Mouse (Mus musculus): ENCODE data around the gene Atp11a. TPM values are rescaled to one million over a fixed set of nuclear protein-coding genes. Genes with fewer than 3 reads are reported as not detected.

Gene Atp11a
- total RNA-seq, 1 experiment = 65.9 TPM

- Histone ChIP-seq H3K4me1 (ENCODE audit: control insufficient read depth in 2 of 2, insufficient read depth in 2 of 2, low read length in 2 of 2, poor library complexity in 1 of 2) (no peaks in the 10 kb centered on the region), H3K27ac (ENCODE audit: insufficient read depth, low read depth, low read length, poor library complexity, severe bottlenecking) (no peak overlapping the region), H3K9ac (ENCODE audit: insufficient read depth, low read depth, low read length, poor library complexity, severe bottlenecking) (no peak overlapping the region), H3K4me3 (ENCODE audit: insufficient read depth in 1 of 2, low read depth in 1 of 2, low read length in 2 of 2, poor library complexity in 1 of 2, severe bottlenecking in 1 of 2) (no peak overlapping the region), H3K9me3 (ENCODE audit: control insufficient read depth, insufficient read depth, low read depth, low read length) (no peaks in the 10 kb centered on the region), H3K36me3 (ENCODE audit: control insufficient read depth, insufficient read depth, low read length, poor library complexity, severe bottlenecking) (peaks cover 4% of the 10 kb centered on the region; the same call in 1 of the 2 replicates)
- TF ChIP-seq ZC3H11A (IDR thresholded peaks at IDR 0.05; ENCODE audit: borderline replicate concordance, low read depth, low read length) = no peak
- no peak for TF ChIP-seq HCFC1 (IDR thresholded peaks at IDR 0.05; ENCODE audit: borderline replicate concordance, insufficient read depth, low read length)
- in situ Hi-C loops (cut with MboI; ENCODE audit: low sequenced_read_pairs in 2 of 2, unreplicated experiment in 2 of 2) = no loop called here
- DNase-seq (ENCODE audit: low read depth, low spot score) = no peak
These were observed 52.7 kb downstream of the Atp11a start for GRCm38 (mm10) chr8:12809516-12809915.

GRCm38 (mm10) chr8:12811231-12811630 lies 54.4 kb downstream of the Atp11a start:
- TF ChIP-seq ZC3H11A (IDR thresholded peaks at IDR 0.05; ENCODE audit: borderline replicate concordance, low read depth, low read length) (no peak), HCFC1 (IDR thresholded peaks at IDR 0.05; ENCODE audit: borderline replicate concordance, insufficient read depth, low read length) (no peak), MAFK (IDR thresholded peaks at IDR 0.05; ENCODE audit: insufficient read depth, low read depth, low read length) (no peak), ZNF384 (IDR thresholded peaks at IDR 0.05; ENCODE audit: low read depth, low read length) (no peak), CHD2 (IDR thresholded peaks at IDR 0.05; ENCODE audit: low read depth, low read length) (no peak)
- DNase-seq (ENCODE audit: low read depth, low spot score) = peak; percentile 8
- no peaks in the 10 kb centered on the region for H3K9me3 ChIP-seq (ENCODE audit: control insufficient read depth, insufficient read depth, low read depth, low read length)
- no peak overlapping the region for H3K27ac ChIP-seq (ENCODE audit: insufficient read depth, low read depth, low read length, poor library complexity, severe bottlenecking)
- H3K36me3 ChIP-seq (ENCODE audit: control insufficient read depth, insufficient read depth, low read length, poor library complexity, severe bottlenecking) = peaks cover 4% of the 10 kb centered on the region; the same call in 1 of the 2 replicates
- no peak overlapping the region for H3K9ac ChIP-seq (ENCODE audit: insufficient read depth, low read depth, low read length, poor library complexity, severe bottlenecking)
- no peak overlapping the region for H3K4me3 ChIP-seq (ENCODE audit: insufficient read depth in 1 of 2, low read depth in 1 of 2, low read length in 2 of 2, poor library complexity in 1 of 2, severe bottlenecking in 1 of 2)
- in situ Hi-C loops (cut with MboI; ENCODE audit: low sequenced_read_pairs in 2 of 2, unreplicated experiment in 2 of 2) = no loop called here
- no peaks in the 10 kb centered on the region for H3K4me1 ChIP-seq (ENCODE audit: control insufficient read depth in 2 of 2, insufficient read depth in 2 of 2, low read length in 2 of 2, poor library complexity in 1 of 2)

GRCm38 (mm10) chr8:12816412-12816811 lies 59.6 kb downstream of the Atp11a start:
- Histone ChIP-seq H3K4me3 (ENCODE audit: insufficient read depth in 1 of 2, low read depth in 1 of 2, low read length in 2 of 2, poor library complexity in 1 of 2, severe bottlenecking in 1 of 2) (no peak overlapping the region), H3K9me3 (ENCODE audit: control insufficient read depth, insufficient read depth, low read depth, low read length) (no peaks in the 10 kb centered on the region), H3K9ac (ENCODE audit: insufficient read depth, low read depth, low read length, poor library complexity, severe bottlenecking) (no peak overlapping the region), H3K4me1 (ENCODE audit: control insufficient read depth in 2 of 2, insufficient read depth in 2 of 2, low read length in 2 of 2, poor library complexity in 1 of 2) (no peaks in the 10 kb centered on the region), H3K27ac (ENCODE audit: insufficient read depth, low read depth, low read length, poor library complexity, severe bottlenecking) (no peak overlapping the region), H3K36me3 (ENCODE audit: control insufficient read depth, insufficient read depth, low read length, poor library complexity, severe bottlenecking) (peaks cover 3% of the 10 kb centered on the region; the same call in 1 of the 2 replicates)
- in situ Hi-C loops (cut with MboI; ENCODE audit: low sequenced_read_pairs in 2 of 2, unreplicated experiment in 2 of 2) = no loop called here
- TF ChIP-seq CHD2 (IDR thresholded peaks at IDR 0.05; ENCODE audit: low read depth, low read length) (no peak), ZNF384 (IDR thresholded peaks at IDR 0.05; ENCODE audit: low read depth, low read length) (no peak), MAFK (IDR thresholded peaks at IDR 0.05; ENCODE audit: insufficient read depth, low read depth, low read length) (no peak), HCFC1 (IDR thresholded peaks at IDR 0.05; ENCODE audit: borderline replicate concordance, insufficient read depth, low read length) (no peak), ZC3H11A (IDR thresholded peaks at IDR 0.05; ENCODE audit: borderline replicate concordance, low read depth, low read length) (no peak)
- DNase-seq (ENCODE audit: low read depth, low spot score) = no peak

GRCm38 (mm10) chr8:12822892-12823291 lies 66.1 kb downstream of the Atp11a start:
- H3K9me3 ChIP-seq (ENCODE audit: control insufficient read depth, insufficient read depth, low read depth, low read length) = no peaks in the 10 kb centered on the region
- no peak for DNase-seq (ENCODE audit: low read depth, low spot score)
- H3K9ac ChIP-seq (ENCODE audit: insufficient read depth, low read depth, low read length, poor library complexity, severe bottlenecking) = no peak overlapping the region
- no peaks in the 10 kb centered on the region for H3K4me1 ChIP-seq (ENCODE audit: control insufficient read depth in 2 of 2, insufficient read depth in 2 of 2, low read length in 2 of 2, poor library complexity in 1 of 2)
- peaks cover 14% of the 10 kb centered on the region; the same call in 1 of the 2 replicates for H3K36me3 ChIP-seq (ENCODE audit: control insufficient read depth, insufficient read depth, low read length, poor library complexity, severe bottlenecking)
- TF ChIP-seq MAFK (IDR thresholded peaks at IDR 0.05; ENCODE audit: insufficient read depth, low read depth, low read length) = no peak
- TF ChIP-seq ZC3H11A (IDR thresholded peaks at IDR 0.05; ENCODE audit: borderline replicate concordance, low read depth, low read length) = no peak
- no peak for TF ChIP-seq ZNF384 (IDR thresholded peaks at IDR 0.05; ENCODE audit: low read depth, low read length)
- no peak for TF ChIP-seq CHD2 (IDR thresholded peaks at IDR 0.05; ENCODE audit: low read depth, low read length)
- TF ChIP-seq HCFC1 (IDR thresholded peaks at IDR 0.05; ENCODE audit: borderline replicate concordance, insufficient read depth, low read length) = no peak
- in situ Hi-C loops (cut with MboI; ENCODE audit: low sequenced_read_pairs in 2 of 2, unreplicated experiment in 2 of 2) = no loop called here
- H3K4me3 ChIP-seq (ENCODE audit: insufficient read depth in 1 of 2, low read depth in 1 of 2, low read length in 2 of 2, poor library complexity in 1 of 2, severe bottlenecking in 1 of 2) = no peak overlapping the region
- H3K27ac ChIP-seq (ENCODE audit: insufficient read depth, low read depth, low read length, poor library complexity, severe bottlenecking) = no peak overlapping the region

GRCm38 (mm10) chr8:12824562-12824961 lies 67.7 kb downstream of the Atp11a start:
- H3K36me3 ChIP-seq (ENCODE audit: control insufficient read depth, insufficient read depth, low read length, poor library complexity, severe bottlenecking) = peaks cover 14% of the 10 kb centered on the region; the same call in 1 of the 2 replicates
- no peak for DNase-seq (ENCODE audit: low read depth, low spot score)
- H3K4me1 ChIP-seq (ENCODE audit: control insufficient read depth in 2 of 2, insufficient read depth in 2 of 2, low read length in 2 of 2, poor library complexity in 1 of 2) = no peaks in the 10 kb centered on the region
- H3K4me3 ChIP-seq (ENCODE audit: insufficient read depth in 1 of 2, low read depth in 1 of 2, low read length in 2 of 2, poor library complexity in 1 of 2, severe bottlenecking in 1 of 2) = no peak overlapping the region
- in situ Hi-C loops (cut with MboI; ENCODE audit: low sequenced_read_pairs in 2 of 2, unreplicated experiment in 2 of 2) = no loop called here
- H3K27ac ChIP-seq (ENCODE audit: insufficient read depth, low read depth, low read length, poor library complexity, severe bottlenecking) = no peak overlapping the region
- no peak overlapping the region for H3K9ac ChIP-seq (ENCODE audit: insufficient read depth, low read depth, low read length, poor library complexity, severe bottlenecking)
- TF ChIP-seq CHD2 (IDR thresholded peaks at IDR 0.05; ENCODE audit: low read depth, low read length) (no peak), ZC3H11A (IDR thresholded peaks at IDR 0.05; ENCODE audit: borderline replicate concordance, low read depth, low read length) (no peak), ZNF384 (IDR thresholded peaks at IDR 0.05; ENCODE audit: low read depth, low read length) (no peak), MAFK (IDR thresholded peaks at IDR 0.05; ENCODE audit: insufficient read depth, low read depth, low read length) (no peak), HCFC1 (IDR thresholded peaks at IDR 0.05; ENCODE audit: borderline replicate concordance, insufficient read depth, low read length) (no peak)
- H3K9me3 ChIP-seq (ENCODE audit: control insufficient read depth, insufficient read depth, low read depth, low read length) = no peaks in the 10 kb centered on the region
